Mouse (Mus musculus): ENCODE measurements around the gene Tfpi2.

Tfpi2 gene

GRCm38 (mm10) chr6:3988750-3989149, at the start of gene Tfpi2:
Gene Tfpi2, minus strand, starts transcription at chr6:3988919.
- no peak for DNase-seq (ENCODE audit: low spot score)

DNA sequence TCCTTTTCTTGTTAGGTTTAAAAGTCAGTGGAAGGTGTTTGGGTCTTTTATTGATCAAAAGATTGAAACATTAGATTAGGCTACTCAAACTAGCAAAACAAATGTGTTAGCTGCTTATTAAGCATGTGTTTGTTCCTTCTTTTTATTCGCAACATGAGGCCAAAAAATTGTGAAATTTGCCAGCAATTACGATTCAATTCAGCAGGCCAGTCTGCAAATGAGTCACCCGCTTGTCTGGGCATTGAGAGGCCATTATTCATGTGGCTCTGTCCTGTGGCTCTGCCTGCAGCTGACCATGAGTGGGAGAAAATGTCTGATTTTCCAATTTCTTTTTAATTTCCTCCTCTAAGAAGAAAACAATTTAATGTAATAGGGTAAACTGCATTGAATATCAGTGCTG, 42.2 kb upstream of the Tfpi2 start:
- DNase-seq (ENCODE audit: low spot score), result no peak

DNA sequence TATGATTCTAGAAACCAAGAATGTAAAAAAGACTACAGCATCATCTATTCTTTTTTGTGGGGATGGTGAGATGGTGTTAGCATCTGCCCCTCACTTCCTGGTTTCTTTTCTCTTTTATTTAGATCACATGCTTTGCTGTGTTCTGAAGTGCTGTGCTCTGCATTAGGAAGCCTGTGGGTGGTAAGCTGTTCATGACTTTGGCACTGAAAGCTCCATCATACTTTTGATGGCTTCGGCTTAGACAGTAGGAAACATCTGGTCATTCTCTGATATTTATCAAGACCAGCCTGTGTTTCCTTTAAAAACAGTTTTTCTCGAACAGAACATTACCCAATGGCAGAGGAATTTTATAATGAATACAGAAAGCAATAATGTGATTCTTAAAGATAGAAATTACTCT, 37.6 kb upstream of the Tfpi2 start:
- DNase-seq (ENCODE audit: low spot score), result no peak

DNA sequence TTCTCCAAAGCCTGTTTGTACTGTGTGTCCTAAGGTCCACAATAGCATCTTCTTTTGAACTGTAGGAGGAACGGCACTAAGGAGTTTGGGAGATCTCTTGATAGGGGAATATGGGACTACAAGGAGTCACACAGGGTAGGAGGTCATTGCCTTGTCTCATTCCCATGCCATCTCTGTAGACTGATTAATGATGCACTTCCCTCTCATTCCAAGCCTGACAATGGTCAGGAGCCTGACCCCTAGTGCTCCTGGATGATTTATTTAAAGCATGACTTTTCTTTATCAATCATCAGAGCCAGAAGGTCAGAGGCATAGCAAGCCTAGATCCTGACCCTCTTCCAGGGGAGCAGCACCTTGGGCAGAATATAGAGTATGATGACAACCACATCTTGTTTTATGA, 33.9 kb upstream of the Tfpi2 start:
- no peak for DNase-seq (ENCODE audit: low spot score)

DNA sequence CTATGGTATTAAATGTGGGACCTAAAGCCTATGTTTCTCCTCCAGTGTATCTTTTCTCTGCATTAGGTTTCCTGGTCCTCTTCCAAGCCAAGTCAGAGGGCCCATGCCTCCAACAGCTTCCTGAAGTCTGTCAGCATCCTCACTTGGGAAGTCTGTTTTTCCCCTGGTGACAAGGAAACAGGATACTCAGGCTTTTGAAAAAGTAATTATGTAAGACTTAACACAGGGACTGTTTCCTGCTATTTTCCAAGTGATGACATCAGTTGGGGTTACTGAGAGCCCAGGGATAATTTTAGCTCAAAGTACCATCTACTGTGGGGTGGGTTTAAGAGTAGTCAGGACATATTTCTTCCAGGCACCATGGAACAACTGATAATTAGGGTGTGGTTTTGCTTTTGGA, 20.8 kb upstream of the Tfpi2 start:
- DNase-seq (ENCODE audit: low spot score), result no peak

GRCm38 (mm10) chr6:4008501-4009040, 19.9 kb upstream of the Tfpi2 start:
- DNase-seq (ENCODE audit: low spot score), result no peak

DNA sequence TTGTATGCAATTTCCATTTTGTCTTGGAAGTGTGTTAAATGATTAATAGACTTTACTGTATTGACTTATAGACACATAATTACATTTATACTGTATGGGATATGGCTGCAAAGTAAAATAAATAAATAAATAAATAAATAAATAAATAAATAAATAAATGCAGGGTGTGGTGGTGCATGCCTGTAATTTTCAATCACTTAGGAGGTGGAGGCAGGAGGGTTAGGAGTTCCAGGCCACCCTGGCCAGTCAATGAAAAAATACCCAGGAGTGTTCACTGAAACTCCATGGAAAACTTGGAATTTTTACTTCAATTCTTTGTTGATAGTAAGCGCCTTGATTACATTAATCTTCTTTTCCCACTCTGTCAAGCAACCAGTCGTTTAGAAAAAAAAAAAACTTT, 16.1 kb upstream of the Tfpi2 start:
- no peak for DNase-seq (ENCODE audit: low spot score)

DNA sequence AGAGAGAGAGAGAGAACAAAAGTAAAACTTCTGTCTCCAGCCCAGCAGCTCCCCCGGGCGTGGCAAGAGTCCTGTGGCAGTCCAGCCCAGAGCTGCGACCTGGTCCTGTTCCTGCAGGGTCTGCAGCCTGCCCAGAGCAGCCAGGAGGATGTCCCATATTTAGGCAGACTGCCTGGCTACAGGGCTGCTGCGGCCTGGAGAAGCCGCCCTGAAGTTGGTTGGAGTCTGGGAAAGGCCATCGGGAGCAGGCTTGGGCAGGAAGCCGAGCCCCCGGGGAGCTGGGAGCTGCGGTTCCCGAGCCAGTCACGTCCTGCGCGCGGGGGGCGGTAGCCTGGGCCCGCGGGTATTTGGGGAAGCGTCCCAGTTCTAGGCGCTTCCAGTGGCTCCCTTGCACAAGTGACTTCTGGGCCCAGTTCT, 15.2 kb upstream of the Tfpi2 start, which contains the start of gene Gng11:
Gene Gng11, plus strand, starts transcription at position 15 of the 417 bp plus-strand sequence.
- peak; percentile 55 for DNase-seq (ENCODE audit: low spot score)

- no peak for DNase-seq (ENCODE audit: low spot score)
These were observed 14.7 kb upstream of the Tfpi2 start for GRCm38 (mm10) chr6:4003445-4003844.

DNA sequence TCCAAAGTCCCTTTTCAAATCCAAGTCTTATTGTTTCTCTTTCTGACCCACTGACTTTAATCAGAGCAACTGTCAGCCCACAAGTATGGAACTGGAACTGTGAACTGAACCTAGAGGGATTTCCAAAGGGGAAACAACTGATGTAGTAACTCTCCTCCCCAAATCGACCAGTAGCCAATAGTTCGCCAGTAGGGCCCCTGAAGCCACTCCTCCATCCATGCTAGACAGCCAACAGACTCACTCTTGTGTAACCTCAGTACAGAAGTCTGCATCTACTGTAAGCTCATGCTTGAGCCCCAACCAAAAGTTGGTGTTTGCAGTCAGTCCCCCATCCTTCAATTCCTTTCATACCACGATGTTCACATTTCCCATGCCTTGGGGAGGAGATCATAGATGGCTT, 12.0 kb upstream of the Tfpi2 start:
- no peak for DNase-seq (ENCODE audit: low spot score)

GRCm38 (mm10) chr6:3999296-3999695, 10.6 kb upstream of the Tfpi2 start:
- DNase-seq (ENCODE audit: low spot score), result no peak

GRCm38 (mm10) chr6:3998089-3998488, 9.4 kb upstream of the Tfpi2 start:
- DNase-seq (ENCODE audit: low spot score), result no peak

GRCm38 (mm10) chr6:3993492-3993891, 4.8 kb upstream of the Tfpi2 start, which contains the start of gene Gngt1:
Gene Gngt1, plus strand, starts transcription at chr6:3993792.
- DNase-seq (ENCODE audit: low spot score), result no peak

GRCm38 (mm10) chr6:3982661-3983284, 5.9 kb downstream of the Tfpi2 start:
- DNase-seq (ENCODE audit: low spot score), result no peak

DNA sequence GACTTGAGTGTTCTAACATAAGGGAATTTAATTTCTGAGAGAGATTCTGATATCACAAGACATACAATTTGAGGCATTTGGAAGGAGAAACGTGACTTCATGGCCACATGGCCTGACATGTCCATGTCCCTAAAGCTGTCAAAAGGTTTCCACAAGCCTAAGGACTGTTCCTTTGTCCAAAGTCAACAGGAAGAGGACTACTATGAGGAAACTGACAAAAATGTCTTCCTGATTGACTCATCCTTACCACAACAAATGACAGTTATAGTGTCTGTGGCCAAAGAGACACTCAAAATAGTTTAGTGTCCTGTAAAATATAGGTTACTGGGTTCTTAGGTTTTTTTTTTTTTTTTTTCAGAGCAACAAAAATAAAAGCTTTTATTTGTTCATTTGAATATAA, 15.0 kb downstream of the Tfpi2 start:
- DNase-seq (ENCODE audit: low spot score), result no peak

DNA sequence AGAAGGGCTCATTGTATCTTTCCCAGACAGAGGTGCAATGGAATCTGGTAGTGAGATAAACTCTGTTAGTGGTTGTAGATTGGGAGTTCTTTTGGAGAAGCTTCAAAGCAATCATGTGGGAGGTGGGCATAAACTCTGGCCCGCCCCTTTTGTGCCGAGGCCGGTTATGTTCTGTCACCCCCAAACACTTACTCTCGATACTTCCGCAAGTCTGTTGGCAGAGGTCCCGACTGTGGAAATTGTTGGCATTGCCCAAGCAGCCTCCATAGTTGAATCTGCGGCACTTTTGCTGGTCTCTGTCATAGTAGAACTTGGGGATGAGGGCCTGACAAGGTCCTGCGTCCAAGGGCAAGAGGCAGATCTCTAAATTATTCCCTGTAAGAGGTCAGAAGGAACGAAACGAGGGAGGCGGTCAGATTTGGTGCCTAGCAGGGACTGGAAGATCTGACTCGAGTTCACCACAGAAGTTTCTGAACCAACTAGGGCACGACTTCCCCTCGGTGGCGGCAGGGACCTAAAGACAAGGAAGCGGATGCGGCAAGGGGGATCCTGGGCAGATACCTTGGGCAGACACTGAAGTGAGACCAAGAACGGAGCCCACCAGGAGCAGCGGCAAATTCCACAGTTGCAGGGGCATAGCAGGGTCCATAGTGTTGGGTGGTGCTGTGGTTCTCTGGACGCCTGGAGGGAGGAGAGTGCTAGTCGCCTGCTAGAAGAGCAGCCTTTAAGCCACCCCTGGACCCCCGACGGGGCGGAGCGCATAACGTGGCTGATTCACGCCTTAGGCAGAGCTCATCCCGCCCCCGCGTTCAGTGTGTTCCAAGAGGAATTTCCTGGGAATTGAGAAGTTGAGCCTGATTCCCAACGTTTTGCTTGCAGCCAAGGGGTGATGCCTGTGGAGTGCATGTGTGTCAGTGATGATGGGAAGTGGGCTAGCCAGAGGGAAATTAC, 20.8 kb downstream of the Tfpi2 start:
- DNase-seq (ENCODE audit: low spot score), result no peak

DNA sequence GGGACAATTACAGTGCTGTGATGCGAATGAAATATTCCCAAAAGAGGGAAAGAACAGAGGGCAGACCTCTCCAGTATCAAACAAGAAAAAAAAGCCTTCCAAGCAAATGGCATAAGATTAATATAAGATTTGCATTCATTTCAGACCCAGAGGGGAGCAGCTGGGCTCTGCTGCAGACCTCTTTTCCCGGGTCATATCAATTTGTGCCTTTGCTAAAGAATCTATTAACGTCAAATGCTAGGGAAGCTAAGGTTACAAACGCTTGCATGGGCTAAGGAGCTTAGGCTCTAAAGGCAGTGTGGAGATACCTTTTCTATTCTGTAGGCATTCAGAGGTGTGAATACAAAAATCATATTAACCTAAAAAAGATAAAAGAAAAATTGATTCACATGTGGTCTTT, 33.8 kb downstream of the Tfpi2 start:
- no peak for DNase-seq (ENCODE audit: low spot score)

DNA sequence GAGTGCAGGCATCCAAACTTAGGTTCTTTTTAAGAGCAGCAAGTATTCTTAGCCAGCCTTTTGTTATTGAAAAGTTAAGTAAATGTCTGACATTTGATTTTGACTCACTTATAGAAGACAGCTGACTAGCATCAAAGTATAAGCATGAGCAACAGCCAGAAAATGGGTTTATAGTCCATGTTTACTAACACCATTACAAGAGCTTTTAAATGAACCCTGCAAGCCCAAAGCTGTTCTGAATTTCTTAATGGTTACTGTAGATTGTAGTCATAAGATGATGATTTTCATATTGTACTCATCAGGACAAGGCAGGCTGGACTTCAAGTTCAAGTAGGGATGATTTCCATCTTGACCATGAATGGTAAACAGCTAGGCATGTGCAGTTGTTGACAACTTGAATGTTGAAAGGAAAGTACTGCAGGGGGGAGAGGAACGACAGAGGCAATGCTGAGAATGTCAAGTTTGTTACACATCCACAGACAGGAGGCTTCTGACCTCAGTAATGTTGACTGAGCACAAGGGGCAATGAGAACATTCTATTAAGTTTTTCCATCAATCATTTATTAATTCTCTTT, 52.5 kb downstream of the Tfpi2 start:
- no peak for DNase-seq (ENCODE audit: low spot score)

DNA sequence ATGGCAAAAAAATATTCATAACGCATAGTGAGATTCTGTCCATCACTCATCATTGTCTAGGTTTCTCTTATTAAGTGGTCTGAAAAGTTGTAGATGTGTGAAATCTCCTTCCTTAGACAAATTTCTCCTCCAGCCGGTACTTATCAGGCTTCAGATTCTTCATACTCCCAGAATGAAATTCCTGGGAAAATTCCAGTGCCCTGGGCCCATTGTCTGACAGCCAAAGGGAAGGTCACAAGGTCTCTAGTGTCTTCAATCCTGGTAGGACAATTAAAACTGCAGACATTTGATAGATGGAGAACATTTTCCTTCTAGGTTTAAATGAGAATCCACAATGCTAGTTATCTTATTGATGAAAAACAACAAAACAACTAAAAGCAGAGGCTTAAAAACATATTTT, 53.1 kb downstream of the Tfpi2 start:
- peak; percentile 16 for DNase-seq (ENCODE audit: low spot score)

DNA sequence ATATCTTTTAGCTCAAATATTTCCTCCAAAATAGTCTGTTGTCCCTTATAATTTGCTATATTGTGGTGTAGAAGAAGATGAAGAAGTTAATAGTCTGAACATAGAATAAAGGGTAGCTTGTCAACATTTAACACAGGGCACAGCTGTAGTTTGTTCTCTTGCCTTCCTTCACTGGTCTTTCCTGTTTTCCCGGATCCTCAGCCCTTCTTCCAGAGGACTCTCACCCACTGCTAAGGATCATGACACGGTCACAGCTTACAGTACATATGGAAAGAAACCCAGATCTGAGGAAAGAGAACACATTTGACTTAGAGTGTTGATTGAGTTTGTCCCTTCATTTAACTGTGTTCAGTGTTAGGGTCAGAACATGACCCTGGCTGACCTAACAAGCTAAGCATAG, 53.7 kb downstream of the Tfpi2 start:
- no peak for DNase-seq (ENCODE audit: low spot score)

DNA sequence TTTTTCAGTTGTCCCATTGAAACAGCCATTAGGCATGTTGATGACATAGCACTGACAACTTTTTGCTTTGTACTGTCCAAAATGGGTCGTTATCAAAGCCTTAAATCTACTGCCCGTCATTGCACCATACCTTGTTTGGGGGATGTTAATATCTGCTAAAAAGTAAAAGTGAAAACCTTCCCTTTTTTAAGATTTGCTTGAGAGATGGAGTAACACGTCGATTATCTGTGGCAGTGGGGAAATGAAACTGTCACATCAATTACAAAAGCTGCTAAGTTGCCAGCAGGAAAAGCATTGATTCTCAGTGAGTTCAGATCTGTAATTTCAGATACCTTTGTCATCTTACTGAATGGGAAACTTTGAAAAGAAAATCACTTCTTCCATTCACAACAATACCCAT, 62.6 kb downstream of the Tfpi2 start:
- DNase-seq (ENCODE audit: low spot score), result no peak

DNA sequence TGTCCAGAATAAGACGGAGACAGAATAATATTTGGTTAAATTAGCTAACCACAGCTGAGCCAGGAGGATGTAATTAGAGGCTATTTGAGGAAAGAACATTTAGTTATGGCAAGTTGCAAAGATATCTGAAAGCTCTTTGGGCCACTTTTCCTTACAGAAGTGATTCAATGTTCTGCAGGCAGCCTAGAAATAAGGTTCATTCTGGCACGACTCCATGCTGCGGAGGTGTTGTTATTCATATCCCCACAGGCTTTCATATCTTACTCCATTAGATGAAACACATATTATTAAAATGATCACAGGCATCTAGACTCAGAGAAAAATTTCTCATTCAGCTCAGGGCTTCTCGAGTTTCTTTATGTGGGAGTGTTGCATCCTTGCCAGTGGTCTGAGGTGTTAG, 65.8 kb downstream of the Tfpi2 start:
- DNase-seq (ENCODE audit: low spot score), result no peak

DNA sequence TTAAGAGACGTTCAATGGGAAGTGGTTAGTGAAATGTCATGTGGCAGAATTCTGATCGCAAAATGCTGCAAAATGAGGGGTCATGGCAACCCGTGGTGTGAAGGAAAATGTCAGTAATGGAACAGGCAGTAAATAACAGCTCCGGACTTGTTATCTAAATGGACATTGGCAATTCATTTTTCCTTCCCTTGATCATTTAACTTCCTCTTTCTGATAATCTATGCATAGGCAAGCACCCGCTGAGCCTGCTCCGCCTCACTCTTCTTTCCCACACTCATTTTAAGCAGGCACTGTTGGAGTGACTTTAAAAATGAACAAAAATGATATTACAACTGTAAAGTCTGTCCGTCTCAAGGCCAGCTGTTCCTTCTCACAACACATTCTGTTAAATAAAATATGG, 72.7 kb downstream of the Tfpi2 start:
- DNase-seq (ENCODE audit: low spot score), result no peak

All from retina, embryonic 14.5 days (tissue).